Comparison of ENCODE assay signal across 1 mouse cellular context in the genomic region with DNA sequence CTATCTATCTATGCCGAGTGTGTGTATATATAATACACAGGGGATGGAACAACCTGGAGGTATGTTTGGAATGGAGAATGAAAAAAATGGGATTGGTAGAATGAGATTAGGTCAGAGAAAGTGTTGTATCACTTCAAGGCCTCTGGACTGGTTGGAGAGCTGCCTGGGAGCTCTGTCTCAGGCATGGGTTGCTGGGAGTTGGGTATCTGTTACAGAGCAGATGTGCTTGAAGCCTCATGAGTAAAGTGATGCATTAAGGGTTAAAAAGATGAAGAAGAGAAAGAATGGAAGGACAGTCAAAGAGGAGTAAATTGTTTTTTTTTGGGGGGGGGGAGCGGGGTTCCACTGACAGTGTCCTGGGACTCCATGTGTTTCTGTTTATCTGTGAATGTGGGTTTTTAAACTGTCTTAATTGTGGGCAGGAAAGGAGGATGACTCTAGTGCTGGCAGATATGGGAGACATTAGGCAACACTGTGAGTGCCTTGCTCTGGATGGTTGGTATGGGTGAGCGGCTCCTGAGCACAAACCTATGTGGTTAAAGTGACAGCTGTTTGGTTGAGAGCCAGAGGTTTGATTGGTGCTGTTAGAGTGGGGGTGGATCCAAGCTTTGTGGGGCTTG.
TF ChIP-seq lines count a peak whose summit lies in the region.

No protein-coding gene starts in this region.

TF ChIP-seq in MEL, 35 proteins besides CTCF, POLR2A, EP300 and RAD21 (continued from another document):
- no peak for TF ChIP-seq USF2 (IDR thresholded peaks at IDR 0.05; ENCODE audit: borderline replicate concordance in 1 of 2, insufficient read depth in 1 of 2, low read depth in 1 of 2, low read length in 2 of 2)
- TF ChIP-seq ZKSCAN1 (IDR thresholded peaks at IDR 0.05; ENCODE audit: low read depth, low read length), result no peak
- TF ChIP-seq TAL1 (IDR thresholded peaks at IDR 0.05; ENCODE audit: low read length), result peak; percentile 42; the same call in 1 of the 2 replicates
- no peak for TF ChIP-seq NELFE (IDR thresholded peaks at IDR 0.05; ENCODE audit: low read depth, low read length)
- peak; percentile 82 for TF ChIP-seq SIN3A (IDR thresholded peaks at IDR 0.05; ENCODE audit: low read length)
- TF ChIP-seq GATA1 (IDR thresholded peaks at IDR 0.05; ENCODE audit: low read depth, low read length), result peak; percentile 55
- TF ChIP-seq POLR2AphosphoS5 (IDR thresholded peaks at IDR 0.05; ENCODE audit: borderline replicate concordance, low read depth, low read length), result no peak
- no peak for TF ChIP-seq ZMIZ1 (IDR thresholded peaks at IDR 0.05; ENCODE audit: low read depth, low read length)
- no peak for TF ChIP-seq E2F4 (IDR thresholded peaks at IDR 0.05; ENCODE audit: borderline replicate concordance, low read depth, low read length)
- no peak for TF ChIP-seq TBP (IDR thresholded peaks at IDR 0.05; ENCODE audit: low read depth, low read length)
- TF ChIP-seq SMC3 (IDR thresholded peaks at IDR 0.05; ENCODE audit: low read depth, low read length), result 0 out of 2 replicates have a peak, but pooled peaks have one; percentile 12
- no peak for TF ChIP-seq GABPA (IDR thresholded peaks at IDR 0.05; ENCODE audit: low read depth, low read length)
- no peak for TF ChIP-seq UBTF (IDR thresholded peaks at IDR 0.05; ENCODE audit: borderline replicate concordance, insufficient read depth, low read depth, low read length)
- no peak for TF ChIP-seq POLR2AphosphoS2 (IDR thresholded peaks at IDR 0.05; ENCODE audit: low read length)
- peak; percentile 68 for TF ChIP-seq BHLHE40 (IDR thresholded peaks at IDR 0.05; ENCODE audit: borderline replicate concordance, low read depth, low read length)
- 0 out of 2 replicates have a peak, but pooled peaks have one; percentile 28 for TF ChIP-seq HCFC1 (IDR thresholded peaks at IDR 0.05; ENCODE audit: low read depth, low read length)
- TF ChIP-seq MYB (IDR thresholded peaks at IDR 0.05; ENCODE audit: low read depth, low read length), result peak; percentile 86
- peak; percentile 82 for TF ChIP-seq MXI1 (IDR thresholded peaks at IDR 0.05; ENCODE audit: low read depth, low read length)
- no peak for TF ChIP-seq JUND (IDR thresholded peaks at IDR 0.05; ENCODE audit: low read depth, low read length)
- peak; percentile 73; the same call in 1 of the 2 replicates for TF ChIP-seq MYC (IDR thresholded peaks at IDR 0.05; ENCODE audit: low read depth, low read length)
- TF ChIP-seq MAX (IDR thresholded peaks at IDR 0.05; ENCODE audit: low read length), result peak; percentile 81
